Mouse (Mus musculus) CH12.LX (cell line): Measurements from ENCODE around the gene Senp1. TPM values are rescaled to one million over a fixed set of nuclear protein-coding genes. Genes with fewer than 3 reads are reported as not detected.

Experiments used
- DNase-seq: peaks from one replicate; pipeline ENCODE4 v3.0.0-alpha.2; 2013; ENCODE audit errors: extremely low read depth
- H3K27ac ChIP-seq: 2 replicates; pipeline ENCODE4 v1.5.1; 2012; ENCODE audit warnings: low read depth, mild to moderate bottlenecking, control low read depth, moderate library complexity; ENCODE audit not compliant: insufficient read depth
- H3K27me3 ChIP-seq: replicated peaks from 2 replicates; pipeline ENCODE3; 2012; ENCODE audit warnings: inconsistent platforms
- H3K36me3 ChIP-seq, 2 experiments: replicated peaks in 1 of 2; 2 replicates each; pipeline versions ENCODE3 to v1.6.1; 2012; ENCODE audit warnings: inconsistent platforms in 1 of 2, low read length in 1 of 2, mild to moderate bottlenecking in 1 of 2, mixed read lengths in 1 of 2, moderate library complexity in 1 of 2; ENCODE audit not compliant: control insufficient read depth in 1 of 2, insufficient read depth in 1 of 2
- H3K4me1 ChIP-seq, 2 experiments: 2 replicates each; pipeline ENCODE4 v1.6.1; 2012; ENCODE audit warnings: inconsistent platforms in 1 of 2, moderate library complexity in 1 of 2; ENCODE audit not compliant: insufficient read depth in 2 of 2, control insufficient read depth in 1 of 2
- H3K4me2 ChIP-seq: 2 replicates; pipeline ENCODE4 v1.6.1; 2012; ENCODE audit warnings: low read depth, mild to moderate bottlenecking, control low read depth; ENCODE audit not compliant: poor library complexity, insufficient read depth, severe bottlenecking
- H3K4me3 ChIP-seq, 3 experiments: fragments of 150-350 bp in 1 of 3; sonication (generic) in 1 of 3; replicated peaks in 1 of 3; 2 replicates each; pipeline versions ENCODE3 to v1.5.1; 2011 to 2012; ENCODE audit warnings: low read depth in 2 of 3, low read length in 2 of 3, mild to moderate bottlenecking in 2 of 3, moderate library complexity in 2 of 3, control low read depth in 1 of 3, improper control_type of control experiment in 1 of 3, inconsistent platforms in 1 of 3, mixed read lengths in 1 of 3; ENCODE audit not compliant: poor library complexity in 1 of 3
- H3K79me2 ChIP-seq: replicated peaks from 2 replicates; pipeline ENCODE4 v1.6.1; 2012; ENCODE audit warnings: mild to moderate bottlenecking, moderate library complexity; ENCODE audit not compliant: control insufficient read depth, poor library complexity, insufficient read depth, severe bottlenecking; ENCODE audit errors: extremely low read depth
- H3K9ac ChIP-seq: 2 replicates; pipeline ENCODE4 v1.6.1; 2012; ENCODE audit warnings: low read depth, mild to moderate bottlenecking, control low read depth, moderate library complexity; ENCODE audit not compliant: insufficient read depth
- H3K9me3 ChIP-seq: replicated peaks from 2 replicates; pipeline ENCODE3; 2012; ENCODE audit warnings: low read length, inconsistent platforms, mixed read lengths
- CHD1 ChIP-seq: IDR thresholded peaks from 2 replicates; pipeline ENCODE4 v1.6.1; 2012; ENCODE audit warnings: low read depth, low read length, improper control_type of control experiment, inconsistent platforms
- CHD2 ChIP-seq: IDR thresholded peaks from 2 replicates; pipeline ENCODE4 v1.6.1; 2011; ENCODE audit warnings: low read length, improper control_type of control experiment
- CTCF ChIP-seq, 2 experiments: IDR thresholded peaks in 1 of 2; conservative IDR thresholded peaks in 1 of 2; 2 replicates each; pipeline ENCODE4 v1.5.1; 2011 to 2012; ENCODE audit warnings: low read depth in 2 of 2, low read length in 2 of 2, improper control_type of control experiment in 1 of 2, inconsistent platforms in 1 of 2, mild to moderate bottlenecking in 1 of 2, moderate library complexity in 1 of 2
- E2F4 ChIP-seq: IDR thresholded peaks from 2 replicates; pipeline ENCODE4 v1.6.1; 2011; ENCODE audit warnings: low read depth, low read length, improper control_type of control experiment; ENCODE audit not compliant: insufficient replicate concordance
- ELF1 ChIP-seq: IDR thresholded peaks from 2 replicates; pipeline ENCODE4 v1.6.1; 2014; ENCODE audit warnings: low read depth, mild to moderate bottlenecking, inconsistent platforms, low read length, improper control_type of control experiment
- EP300 ChIP-seq: IDR thresholded peaks from 2 replicates; pipeline ENCODE4 v1.6.1; 2011; ENCODE audit warnings: low read length, improper control_type of control experiment
- ETS1 ChIP-seq: conservative IDR thresholded peaks from 2 replicates; pipeline ENCODE4 v1.6.1; 2012; ENCODE audit warnings: low read depth, mild to moderate bottlenecking, inconsistent platforms, low read length, improper control_type of control experiment, moderate library complexity
- HCFC1 ChIP-seq: IDR thresholded peaks from 2 replicates; pipeline ENCODE4 v1.6.1; 2012; ENCODE audit warnings: low read depth, mild to moderate bottlenecking, inconsistent platforms, low read length, improper control_type of control experiment
- IRF4 ChIP-seq: IDR thresholded peaks from 2 replicates; pipeline ENCODE4 v1.6.1; 2014; ENCODE audit warnings: low read depth, mild to moderate bottlenecking, inconsistent platforms, low read length, improper control_type of control experiment
- MAFK ChIP-seq: IDR thresholded peaks from 2 replicates; pipeline ENCODE4 v1.6.1; 2011; ENCODE audit warnings: low read length, improper control_type of control experiment; ENCODE audit not compliant: insufficient replicate concordance
- MAX ChIP-seq: IDR thresholded peaks from 2 replicates; pipeline ENCODE4 v1.6.1; 2011; ENCODE audit warnings: low read length, improper control_type of control experiment
- MEF2A ChIP-seq: IDR thresholded peaks from 2 replicates; pipeline ENCODE4 v1.6.1; 2014; ENCODE audit warnings: low read depth, mild to moderate bottlenecking, inconsistent platforms, low read length, improper control_type of control experiment, borderline replicate concordance
- MYC ChIP-seq: IDR thresholded peaks from 2 replicates; pipeline ENCODE4 v1.6.1; 2011; ENCODE audit warnings: low read depth, mild to moderate bottlenecking, improper control_type of control experiment, low read length
- NRF1 ChIP-seq: IDR thresholded peaks from 2 replicates; pipeline ENCODE4 v1.6.1; 2014; ENCODE audit warnings: low read depth, mild to moderate bottlenecking, inconsistent platforms, low read length, improper control_type of control experiment, moderate library complexity
- PAX5 ChIP-seq: IDR thresholded peaks from 2 replicates; pipeline ENCODE4 v1.6.1; 2012; ENCODE audit warnings: low read length, inconsistent platforms, mixed read lengths
- SIN3A ChIP-seq: IDR thresholded peaks from 2 replicates; pipeline ENCODE4 v1.6.1; 2012; ENCODE audit warnings: low read length, improper control_type of control experiment, inconsistent platforms
- SMC3 ChIP-seq: IDR thresholded peaks from 2 replicates; pipeline ENCODE4 v1.6.1; 2011; ENCODE audit warnings: low read depth, low read length, improper control_type of control experiment
- TBP ChIP-seq: conservative IDR thresholded peaks from 2 replicates; pipeline ENCODE4 v1.6.1; 2011; ENCODE audit warnings: low read depth, low read length, improper control_type of control experiment
- TCF12 ChIP-seq: IDR thresholded peaks from 2 replicates; pipeline ENCODE4 v1.6.1; 2014; ENCODE audit warnings: low read depth, mild to moderate bottlenecking, inconsistent platforms, low read length, improper control_type of control experiment
- UBTF ChIP-seq: IDR thresholded peaks from 2 replicates; pipeline ENCODE4 v1.6.1; 2012; ENCODE audit warnings: low read depth, mild to moderate bottlenecking, inconsistent platforms, low read length, improper control_type of control experiment, moderate library complexity
- USF2 ChIP-seq: conservative IDR thresholded peaks from 2 replicates; pipeline ENCODE4 v1.6.1; 2011; ENCODE audit warnings: low read depth, low read length, improper control_type of control experiment
- ZC3H11A ChIP-seq: IDR thresholded peaks from 2 replicates; pipeline ENCODE4 v1.6.1; 2012; ENCODE audit warnings: low read depth, mild to moderate bottlenecking, inconsistent platforms, low read length, improper control_type of control experiment
- ZKSCAN1 ChIP-seq: IDR thresholded peaks from 2 replicates; pipeline ENCODE4 v1.6.1; 2012; ENCODE audit warnings: low read depth, inconsistent platforms, low read length, improper control_type of control experiment, borderline replicate concordance
- ZMIZ1 ChIP-seq: IDR thresholded peaks from 2 replicates; pipeline ENCODE4 v1.6.1; 2012; ENCODE audit warnings: low read depth, mild to moderate bottlenecking, inconsistent platforms, low read length, improper control_type of control experiment
- dilution Hi-C: fragments of 300-500 bp; cut with MboI; formaldehyde crosslinking; loops from 2 replicates; pipeline ENCODE4 v1.14.3; 2020; ENCODE audit warnings: low sequenced_read_pairs; ENCODE audit not compliant: extremely low pct_unique_long_range_greater_than_20kb, extremely low pct_ligation_motif_present
- in situ Hi-C: fragments of 300-500 bp; cut with MboI; formaldehyde crosslinking; loops from 3 replicates; pipeline ENCODE4 v1.14.3; 2019; ENCODE audit warnings: low sequenced_read_pairs, low pct_ligation_motif_present, low pct_unique_long_range_greater_than_20kb, mixed read lengths
- polyA plus RNA-seq: library from polyadenylated mRNA; unstranded; fragments of >175 nt; gene quantifications from 2 replicates; pipeline ENCODE4 v1.2.1, GENCODE M21; 2012; ENCODE audit warnings: low read depth; ENCODE audit not compliant: insufficient read length
- total RNA-seq, 2 experiments: library from RNA; depleted of rRNA; stranded (reverse); fragments of 300-350 nt in 1 of 2; fragments of >200 nt in 1 of 2; gene quantifications; 2 replicates each; pipeline ENCODE4 v1.2.3; 2012 to 2014

The Senp1 gene
- total and polyA plus RNA-seq, 3 experiments = 14.9 to 38.5 (median 23.3) TPM

DNA sequence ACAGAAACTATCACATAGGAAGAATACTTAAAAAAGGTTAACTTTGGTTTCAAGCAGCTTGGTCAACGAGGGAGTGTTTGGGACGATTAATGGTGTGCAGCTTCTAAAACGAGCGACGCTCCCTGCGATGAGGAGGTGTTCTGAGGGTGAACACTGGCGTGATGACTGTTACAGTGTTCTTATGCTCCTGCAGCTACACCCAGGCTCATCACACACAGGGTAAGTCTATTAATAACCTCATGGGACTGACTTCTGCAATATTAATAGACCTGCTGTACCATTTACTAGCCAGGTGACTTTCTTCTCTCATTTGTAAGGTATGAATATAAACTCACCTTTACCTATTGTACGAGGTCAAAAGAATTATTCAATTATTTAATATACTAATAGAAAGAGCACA, 19.0 kb downstream of the Senp1 start:
- Histone ChIP-seq H3K9me3 (peaks cover 13% of the 10 kb centered on the region), H3K36me3 (peaks cover 59 to 95% of the 10 kb centered on the region in 2 experiments), H3K79me2 (no peaks in the 10 kb centered on the region; the same call in 1 of the 2 replicates), H3K4me1 (peaks cover 4 to 33% of the 10 kb centered on the region in 2 experiments), H3K27ac (no peak overlapping the region), H3K27me3 (no peaks in the 10 kb centered on the region), H3K9ac (no peak overlapping the region), H3K4me2 (no peak overlapping the region), H3K4me3 (no peak overlapping the region)
- in situ Hi-C loops = no loop called here
- TF ChIP-seq TBP = no peak
- no peak for TF ChIP-seq HCFC1
- no peak for TF ChIP-seq SIN3A
- TF ChIP-seq UBTF = no peak
- TF ChIP-seq ELF1 = no peak
- no peak for TF ChIP-seq ETS1
- TF ChIP-seq USF2 = no peak
- no peak for TF ChIP-seq SMC3
- TF ChIP-seq IRF4 = no peak
- no peak for TF ChIP-seq CTCF (conservative IDR thresholded peaks at IDR 0.05 in 1 of 2, IDR thresholded peaks at IDR 0.05 in 1 of 2; ENCODE audit: low read depth in 2 of 2, low read length in 2 of 2)
- no peak for TF ChIP-seq MYC
- TF ChIP-seq EP300 = no peak
- TF ChIP-seq CHD1 = no peak
- no peak for TF ChIP-seq PAX5
- no peak for TF ChIP-seq TCF12
- no peak for TF ChIP-seq MEF2A
- no peak for TF ChIP-seq MAX
- TF ChIP-seq CHD2 = no peak
- TF ChIP-seq MAFK = no peak
- no peak for TF ChIP-seq E2F4
- dilution Hi-C loops = no loop called here
- no peak for DNase-seq

DNA sequence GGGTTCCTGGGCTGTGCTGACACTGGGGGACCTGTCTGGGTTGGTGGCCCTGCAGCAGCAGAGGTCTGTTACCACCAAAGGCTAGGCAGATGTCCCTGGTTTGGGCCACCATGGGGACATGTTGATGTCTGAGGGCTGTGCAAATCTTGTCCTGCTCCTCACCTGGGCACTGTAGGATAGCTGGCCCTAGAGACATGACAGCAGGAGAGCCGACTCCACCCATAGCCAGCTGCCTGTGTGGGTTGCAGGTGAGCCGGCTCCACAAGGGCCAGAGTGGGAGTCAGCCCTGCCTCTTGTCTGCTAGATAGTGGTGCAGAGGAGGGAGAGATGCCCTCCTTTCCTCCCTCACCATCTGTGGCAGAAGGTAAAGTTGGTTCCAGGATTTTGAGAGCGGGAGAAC, 23.2 kb downstream of the Senp1 start:
- H3K9me3 ChIP-seq = no peaks in the 10 kb centered on the region
- in situ Hi-C loops (no loop called here), dilution Hi-C loops (no loop called here)
- no peak overlapping the region for H3K4me3 ChIP-seq
- H3K27me3 ChIP-seq = no peaks in the 10 kb centered on the region
- H3K4me2 ChIP-seq = no peak overlapping the region
- no peak for TF ChIP-seq ZMIZ1
- no peak for TF ChIP-seq TCF12
- no peak for TF ChIP-seq NRF1
- no peak for TF ChIP-seq ZKSCAN1
- TF ChIP-seq ZC3H11A = no peak
- no peak for TF ChIP-seq UBTF
- TF ChIP-seq CHD1 = no peak
- TF ChIP-seq, all 38 proteins: peak for 0
- no peak for DNase-seq
- Histone ChIP-seq H3K27ac (no peak overlapping the region), H3K4me1 (peaks cover 9 to 41% of the 10 kb centered on the region in 2 experiments), H3K79me2 (no peaks in the 10 kb centered on the region; the same call in 1 of the 2 replicates), H3K36me3 (peaks cover 52 to 90% of the 10 kb centered on the region in 2 experiments), H3K9ac (no peak overlapping the region)
